Mouse (Mus musculus) kidney, adult 9 months (tissue): ENCODE results near the gene Polr1a.

Experiments
- DNase-seq: peaks from one replicate; pipeline ENCODE4 v3.0.0; 2022

Polr1a gene

GRCm38 (mm10) chr6:72001220-72001777 is 92.4 kb downstream of the Polr1a start:
- DNase-seq: no peak

- DNase-seq: no peak
Observed at GRCm38 (mm10) chr6:72007411-72008212, 98.8 kb downstream of the Polr1a start.

- DNase-seq: no peak
Observed at GRCm38 (mm10) chr6:72008213-72008655, 99.4 kb downstream of the Polr1a start.

GRCm38 (mm10) chr6:72009454-72009853 is 100.6 kb downstream of the Polr1a start:
- no peak for DNase-seq

GRCm38 (mm10) chr6:72014033-72014432 is 105.2 kb downstream of the Polr1a start:
- DNase-seq: no peak

- no peak for DNase-seq
Observed at GRCm38 (mm10) chr6:72018052-72018451, 109.2 kb downstream of the Polr1a start.

- no peak for DNase-seq
Observed at GRCm38 (mm10) chr6:72025497-72025896, 116.6 kb downstream of the Polr1a start.

GRCm38 (mm10) chr6:72028079-72028478 is 119.2 kb downstream of the Polr1a start:
- DNase-seq: no peak

- DNase-seq: no peak
Observed at GRCm38 (mm10) chr6:72029674-72030073, 120.8 kb downstream of the Polr1a start.
